Mouse (Mus musculus) lung, postnatal 0 days (tissue): Measurements from ENCODE around the gene Aff4.
"Not testable (repeated sequence)": the region's sequence is repeated elsewhere in the genome, so short reads cannot be mapped to it uniquely, and the experiment has no call there.

Experiments used
- CTCF ChIP-seq: IDR thresholded peaks from 2 replicates; pipeline ENCODE4 v1.5.1; 2016; ENCODE audit warnings: antibody characterized with exemption, mild to moderate bottlenecking
- EP300 ChIP-seq: IDR thresholded peaks from 2 replicates; pipeline ENCODE4 v1.6.1; 2016; ENCODE audit warnings: antibody characterized with exemption, mild to moderate bottlenecking, control low read depth

- not testable (repeated sequence) for TF ChIP-seq CTCF, EP300
Observed at GRCm38 (mm10) chr11:53341019-53341418, 9.6 kb upstream of the Aff4 start.
